Mouse (Mus musculus): ENCODE measurements around the gene Gm595.

Gene Gm595

DNA sequence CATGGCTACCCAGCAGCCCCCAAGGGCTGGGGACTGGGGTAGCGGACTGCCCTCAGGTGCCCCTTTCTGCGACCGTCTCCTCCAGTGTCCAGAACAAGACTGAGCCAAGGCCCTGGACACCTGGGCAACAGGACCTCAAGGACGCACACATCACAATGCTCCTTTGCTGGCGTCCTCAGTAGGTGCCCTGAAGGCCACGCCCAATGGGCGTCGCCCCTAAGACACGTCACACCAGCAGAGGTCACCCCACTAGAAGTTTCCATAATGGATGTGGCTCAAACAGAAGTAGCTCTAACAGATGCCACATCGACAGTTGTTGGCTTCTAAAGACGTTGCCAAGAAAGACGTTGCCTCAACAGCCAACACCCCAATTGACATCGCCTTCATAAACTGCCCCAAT is at the start of gene Gm595:
Gene Gm595 (minus strand): TSS at position 101 of the 400 bp plus-strand sequence.
- no peak for DNase-seq (ENCODE audit: extremely low spot score, low read depth, low spot score)

- no peak for DNase-seq (ENCODE audit: extremely low spot score, low read depth, low spot score)
These were observed 30.9 kb upstream of the Gm595 start for GRCm38 (mm10) chrX:48908421-48908820.

DNA sequence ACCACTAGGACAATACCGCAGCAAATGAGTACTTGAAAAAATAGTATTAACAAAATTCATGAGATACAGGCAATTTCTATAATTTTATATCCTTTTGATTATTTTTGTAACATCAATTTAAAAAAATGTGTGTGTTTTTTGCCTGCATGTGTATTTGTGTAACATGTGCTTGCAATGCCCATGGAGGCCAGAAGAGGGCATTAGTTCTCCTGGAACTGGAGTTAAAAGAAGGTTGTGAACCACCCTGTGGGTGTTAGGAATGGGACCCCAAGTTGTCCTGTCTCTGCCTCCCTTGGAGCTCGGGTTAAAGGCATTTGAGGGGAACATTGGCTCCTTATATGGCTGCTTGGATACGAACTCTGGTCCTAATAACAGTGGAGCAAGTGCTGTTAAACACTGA is 26.2 kb upstream of the Gm595 start:
- DNase-seq (ENCODE audit: extremely low spot score, low read depth, low spot score) = no peak

- no peak for DNase-seq (ENCODE audit: extremely low spot score, low read depth, low spot score)
These were observed 22.0 kb upstream of the Gm595 start for GRCm38 (mm10) chrX:48899555-48899954.

DNA sequence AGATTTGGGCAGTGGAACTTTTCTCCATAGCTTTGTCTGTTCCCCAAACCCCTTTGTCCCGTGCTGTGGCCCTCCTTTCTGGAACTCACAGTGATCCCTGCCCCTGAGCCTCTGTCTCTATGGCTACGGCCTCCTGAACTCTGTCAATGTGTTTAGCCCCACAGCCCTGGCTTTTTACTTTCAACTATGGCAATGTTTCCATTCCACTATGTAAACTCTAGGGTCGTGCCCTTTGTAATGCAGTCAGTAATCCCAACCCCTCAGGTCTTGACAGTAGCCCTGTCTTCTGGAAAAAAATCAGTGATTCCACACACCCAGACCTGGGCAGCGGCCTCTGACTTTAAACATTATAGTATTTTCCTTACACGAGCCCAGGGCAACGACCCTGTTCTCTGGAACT is 19.3 kb upstream of the Gm595 start:
- no peak for DNase-seq (ENCODE audit: extremely low spot score, low read depth, low spot score)

- DNase-seq (ENCODE audit: extremely low spot score, low read depth, low spot score) = no peak
These were observed 16.4 kb upstream of the Gm595 start for GRCm38 (mm10) chrX:48893946-48894345.

DNA sequence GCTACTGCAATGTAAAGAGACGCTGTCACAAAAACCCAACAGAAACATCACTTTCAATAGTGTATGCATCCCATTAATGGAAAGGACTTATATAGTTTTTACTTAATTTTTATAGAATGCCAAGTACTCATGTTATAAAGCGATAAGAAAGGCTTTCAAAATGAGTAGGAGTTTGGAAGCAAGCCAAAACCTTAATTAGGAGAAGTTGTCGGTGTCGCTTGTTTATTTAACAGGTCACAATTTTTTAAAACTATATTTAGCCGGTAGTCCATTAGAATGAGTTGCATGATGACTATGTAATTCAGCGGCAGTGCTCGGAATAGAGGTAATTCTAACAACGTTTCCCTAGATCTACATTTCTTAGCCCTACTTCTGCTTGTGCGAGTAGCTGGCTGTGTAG is 12.7 kb upstream of the Gm595 start:
- DNase-seq (ENCODE audit: extremely low spot score, low read depth, low spot score) = no peak

DNA sequence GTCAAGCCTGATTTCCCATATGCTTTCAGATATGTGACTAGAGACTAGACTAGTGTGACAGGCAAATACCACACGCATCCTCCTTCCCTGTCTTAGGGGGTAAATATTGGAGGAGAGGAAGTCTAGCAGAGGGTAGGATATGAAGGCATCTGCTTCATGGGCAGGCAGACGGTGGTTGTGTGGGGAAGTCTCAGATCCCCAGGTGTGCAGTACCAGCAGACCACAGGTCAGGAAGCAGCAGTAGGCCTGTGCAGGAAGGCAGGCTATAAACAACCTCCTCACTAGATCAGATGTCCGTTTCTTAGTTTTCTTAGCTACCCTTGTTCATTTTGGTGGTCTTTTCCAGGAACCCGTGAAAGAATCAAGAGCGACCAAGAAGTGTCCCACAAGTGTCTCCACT is 7.1 kb upstream of the Gm595 start:
- no peak for DNase-seq (ENCODE audit: extremely low spot score, low read depth, low spot score)
